Mouse (Mus musculus) ES-E14 (cell line): ENCODE results near the gene Ltb4r2.

Source experiments
- HCFC1 ChIP-seq: IDR thresholded peaks from 2 replicates; pipeline ENCODE4 v1.6.1; 2012; ENCODE audit warnings: low read length, inconsistent platforms, borderline replicate concordance; ENCODE audit not compliant: insufficient read depth
- MAFK ChIP-seq: IDR thresholded peaks from 2 replicates; pipeline ENCODE4 v1.6.1; 2014; ENCODE audit warnings: mild to moderate bottlenecking, low read depth, low read length, inconsistent platforms; ENCODE audit not compliant: insufficient read depth
- ZC3H11A ChIP-seq: IDR thresholded peaks from 2 replicates; pipeline ENCODE4 v1.6.1; 2012; ENCODE audit warnings: low read depth, mild to moderate bottlenecking, inconsistent platforms, low read length, borderline replicate concordance
- ZNF384 ChIP-seq: IDR thresholded peaks from 2 replicates; pipeline ENCODE4 v1.6.1; 2012; ENCODE audit warnings: low read depth, low read length, inconsistent platforms

GRCm38 (mm10) chr14:55716884-55717283, 44.3 kb upstream of the Ltb4r2 start:
- TF ChIP-seq ZNF384, result no peak
- no peak for TF ChIP-seq ZC3H11A
- TF ChIP-seq HCFC1, result no peak
- TF ChIP-seq MAFK, result no peak
